Mouse (Mus musculus): ENCODE measurements around the gene Plpp2.

Gene Plpp2

GRCm38 (mm10) chr10:79533126-79533911, at the start of gene Plpp2:
Plpp2 (minus strand) TSS chr10:79533796.
- peak; percentile 88 to 92 for DNase-seq

GRCm38 (mm10) chr10:79581501-79581900, 47.9 kb upstream of the Plpp2 start:
- DNase-seq: no peak

- DNase-seq: peak; percentile 77 to 79
Measured at GRCm38 (mm10) chr10:79580811-79581210, 47.2 kb upstream of the Plpp2 start.

GRCm38 (mm10) chr10:79580356-79580755, 46.8 kb upstream of the Plpp2 start:
- DNase-seq: no peak

- DNase-seq: no peak
Measured at GRCm38 (mm10) chr10:79579781-79580180, 46.2 kb upstream of the Plpp2 start.

- DNase-seq: no peak
Measured at GRCm38 (mm10) chr10:79578891-79579290, 45.3 kb upstream of the Plpp2 start.

- no peak for DNase-seq
Measured at GRCm38 (mm10) chr10:79578276-79578675, 44.7 kb upstream of the Plpp2 start.

GRCm38 (mm10) chr10:79577376-79577775, 43.8 kb upstream of the Plpp2 start:
- DNase-seq: no peak

- no peak for DNase-seq
Measured at GRCm38 (mm10) chr10:79575754-79576153, 42.2 kb upstream of the Plpp2 start.

- DNase-seq: no peak
Measured at GRCm38 (mm10) chr10:79574796-79575195, 41.2 kb upstream of the Plpp2 start.

GRCm38 (mm10) chr10:79574350-79574749, 40.8 kb upstream of the Plpp2 start:
- no peak for DNase-seq

GRCm38 (mm10) chr10:79573611-79574010, 40.0 kb upstream of the Plpp2 start:
- DNase-seq: no peak

GRCm38 (mm10) chr10:79571314-79571713, 37.7 kb upstream of the Plpp2 start:
- no peak for DNase-seq

- no peak for DNase-seq
Measured at GRCm38 (mm10) chr10:79569921-79570320, 36.3 kb upstream of the Plpp2 start.

GRCm38 (mm10) chr10:79559716-79560115, 26.1 kb upstream of the Plpp2 start:
- DNase-seq: no peak

- DNase-seq: peak in 1 of 2 experiments; percentile 0
Measured at GRCm38 (mm10) chr10:79557496-79557895, 23.9 kb upstream of the Plpp2 start.

GRCm38 (mm10) chr10:79556951-79557350, 23.4 kb upstream of the Plpp2 start:
- DNase-seq: peak in 1 of 2 experiments; percentile 0

- no peak for DNase-seq
Measured at GRCm38 (mm10) chr10:79555238-79555724, 21.7 kb upstream of the Plpp2 start.

GRCm38 (mm10) chr10:79554330-79555237, 21.0 kb upstream of the Plpp2 start, which contains the start of gene Mier2:
Mier2 (minus strand) TSS chr10:79555199.
- DNase-seq: peak; percentile 84 to 91

GRCm38 (mm10) chr10:79553691-79554090, 20.1 kb upstream of the Plpp2 start:
- no peak for DNase-seq

- DNase-seq: no peak
Measured at GRCm38 (mm10) chr10:79553176-79553575, 19.6 kb upstream of the Plpp2 start.

GRCm38 (mm10) chr10:79552531-79552930, 18.9 kb upstream of the Plpp2 start:
- no peak for DNase-seq

- peak in 1 of 2 experiments; percentile 2 for DNase-seq
Measured at GRCm38 (mm10) chr10:79550366-79550765, 16.8 kb upstream of the Plpp2 start.
